ENCODE assay signal across 18 mouse cellular contexts in the genomic region with DNA sequence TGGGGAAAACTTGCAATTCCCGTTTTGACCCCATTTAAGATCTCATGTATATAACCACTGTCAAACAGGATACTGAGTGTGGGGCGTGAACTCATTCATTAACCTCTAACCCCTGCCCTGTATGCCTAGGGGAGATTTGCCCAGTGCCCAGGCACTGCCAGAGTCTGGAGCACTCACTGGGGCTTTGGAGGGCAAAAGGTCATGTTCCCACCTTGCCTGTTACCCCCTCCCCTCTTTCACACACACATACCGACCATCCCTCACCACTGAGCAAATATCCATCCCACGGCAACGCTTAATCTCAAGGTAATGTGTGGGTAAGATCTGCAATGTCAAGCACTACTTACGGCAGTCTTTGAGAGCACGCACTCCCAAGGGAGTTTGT. TPM values are rescaled to one million over a fixed set of nuclear protein-coding genes. Genes with fewer than 3 reads are reported as not detected.
A peak's percentile ranks its signal among the peaks of the same experiment; 100 is the strongest.
DNase-seq lines count a peak whose midpoint lies in the region; ATAC-seq lines count a peak whose summit lies in the region.
"Had no signal": no experiment of that assay in that cellular context is flagged by ENCODE, and none has a peak within 500 bp of the region (broad histone marks: within the 10 kb centered on the region; RNA-seq: fewer than 3 reads in every experiment).

No protein-coding gene starts in this region.

- ATAC-seq in hindbrain, embryonic 15.5 days (ENCODE audit: low FRiP score, low read depth): 0 out of 2 replicates have a peak, but pooled peaks have one; percentile 7
- ATAC-seq in hindbrain, embryonic 12.5 days (ENCODE audit: low FRiP score): no peak
- peak; percentile 21 for ATAC-seq in midbrain, embryonic 13.5 days
- ATAC-seq: inflammation-experienced regulatory T-cells, adult 6 months; liver, postnatal 0 days had no signal

- no peak overlapping the region for H3K27ac ChIP-seq in hindbrain, embryonic 15.5 days (replicated peaks)
- H3K27ac ChIP-seq in hindbrain, embryonic 12.5 days: no peak overlapping the region
- H3K27ac ChIP-seq in embryonic facial prominence, embryonic 10.5 days (replicated peaks): 0 out of 2 replicates have a peak overlapping the region, but pooled peaks have one; percentile 1
- H3K27ac ChIP-seq in midbrain, embryonic 13.5 days: peak overlapping the region; percentile 51
- H3K27ac ChIP-seq: embryonic facial prominence, embryonic 15.5 days; heart, embryonic 13.5 days; limb, embryonic 15.5 days had no signal

- H3K4me2 ChIP-seq in hindbrain, embryonic 15.5 days: no peak overlapping the region
- no peak overlapping the region for H3K4me2 ChIP-seq in hindbrain, embryonic 12.5 days (replicated peaks)
- no peak overlapping the region for H3K4me2 ChIP-seq in midbrain, embryonic 13.5 days (replicated peaks)
- H3K4me2 ChIP-seq: embryonic facial prominence, embryonic 15.5 days; heart, embryonic 13.5 days; limb, embryonic 15.5 days had no signal

- peak; percentile 65 for DNase-seq in embryo, embryonic 10.5 days (ENCODE audit: low spot score)
- DNase-seq in embryonic facial prominence, embryonic 10.5 days (ENCODE audit: low spot score): no peak
- DNase-seq in right cerebral cortex, postnatal 36 days (ENCODE audit: low spot score in 2 of 2): no peak
- DNase-seq in gastrocnemius, postnatal 4 days (ENCODE audit: low spot score in 2 of 2): no peak
- DNase-seq: cerebellum, adult 8-10 months; kidney, adult 2 months; kidney, postnatal 25 days; liver, postnatal 0 days; right cerebral cortex, adult 18-20 months; thymus, postnatal 14 days had no signal

- H3K9me3 ChIP-seq in hindbrain, embryonic 15.5 days: no peaks in the 10 kb centered on the region
- H3K9me3 ChIP-seq in hindbrain, embryonic 12.5 days (replicated peaks): no peaks in the 10 kb centered on the region
- H3K9me3 ChIP-seq in embryonic facial prominence, embryonic 10.5 days: no peaks in the 10 kb centered on the region; the same call in 1 of the 2 replicates
- H3K9me3 ChIP-seq in midbrain, embryonic 13.5 days: no peaks in the 10 kb centered on the region
- H3K9me3 ChIP-seq: embryonic facial prominence, embryonic 15.5 days; heart, embryonic 13.5 days; limb, embryonic 15.5 days had no signal

- H3K36me3 ChIP-seq in hindbrain, embryonic 15.5 days: no peaks in the 10 kb centered on the region
- no peaks in the 10 kb centered on the region for H3K36me3 ChIP-seq in hindbrain, embryonic 12.5 days
- H3K36me3 ChIP-seq in embryonic facial prominence, embryonic 10.5 days (replicated peaks): peaks cover 6% of the 10 kb centered on the region; the same call in 1 of the 2 replicates
- H3K36me3 ChIP-seq in midbrain, embryonic 13.5 days: no peaks in the 10 kb centered on the region
- H3K36me3 ChIP-seq: embryonic facial prominence, embryonic 15.5 days; heart, embryonic 13.5 days; limb, embryonic 15.5 days had no signal

- no peaks in the 10 kb centered on the region for H3K27me3 ChIP-seq in hindbrain, embryonic 15.5 days
- H3K27me3 ChIP-seq in hindbrain, embryonic 12.5 days: no peaks in the 10 kb centered on the region
- 0 out of 2 replicates have a peak, but pooled peaks cover 3% of the 10 kb centered on the region for H3K27me3 ChIP-seq in embryonic facial prominence, embryonic 10.5 days (replicated peaks; ENCODE audit: low read depth, poor library complexity, severe bottlenecking)
- H3K27me3 ChIP-seq in midbrain, embryonic 13.5 days: peaks cover 3% of the 10 kb centered on the region; the same call in 1 of the 2 replicates
- H3K27me3 ChIP-seq: embryonic facial prominence, embryonic 15.5 days; heart, embryonic 13.5 days; limb, embryonic 15.5 days had no signal

- 23% methylated on average over 7 of the region's 7 CpGs for WGBS in hindbrain, embryonic 15.5 days
- 17% methylated on average over 7 of the region's 7 CpGs for WGBS in hindbrain, embryonic 12.5 days
- 22% methylated on average over 7 of the region's 7 CpGs for WGBS in embryonic facial prominence, embryonic 10.5 days
- 9% methylated on average over 7 of the region's 7 CpGs for WGBS in midbrain, embryonic 13.5 days

- H3K9ac ChIP-seq in hindbrain, embryonic 15.5 days: no peak overlapping the region
- H3K9ac ChIP-seq in hindbrain, embryonic 12.5 days: no peak overlapping the region
- H3K9ac ChIP-seq in midbrain, embryonic 13.5 days (replicated peaks): peak overlapping the region; percentile 44; the same call in 1 of the 2 replicates
- H3K9ac ChIP-seq: embryonic facial prominence, embryonic 15.5 days; heart, embryonic 13.5 days; limb, embryonic 15.5 days; liver, postnatal 0 days had no signal

- H3K4me3 ChIP-seq in hindbrain, embryonic 15.5 days: no peak overlapping the region
- no peak overlapping the region for H3K4me3 ChIP-seq in hindbrain, embryonic 12.5 days
- H3K4me3 ChIP-seq in embryonic facial prominence, embryonic 10.5 days: no peak overlapping the region
- H3K4me3 ChIP-seq in midbrain, embryonic 13.5 days (replicated peaks): no peak overlapping the region
- H3K4me3 ChIP-seq: embryonic facial prominence, embryonic 15.5 days; heart, embryonic 13.5 days; limb, embryonic 15.5 days had no signal

- H3K4me1 ChIP-seq in hindbrain, embryonic 15.5 days (replicated peaks): peaks cover 24% of the 10 kb centered on the region
- H3K4me1 ChIP-seq in hindbrain, embryonic 12.5 days: peaks cover 30% of the 10 kb centered on the region
- peaks cover 40% of the 10 kb centered on the region for H3K4me1 ChIP-seq in embryonic facial prominence, embryonic 10.5 days
- peaks cover 34% of the 10 kb centered on the region for H3K4me1 ChIP-seq in midbrain, embryonic 13.5 days (replicated peaks)

RNA-seq across cellular contexts. Expression of gene Fbxl14, which starts 13.2 kb away (rescaled TPM):
- 2.3 and 2.4 TPM in 2 replicates for polyA plus RNA-seq in hindbrain, embryonic 15.5 days (2015; fragmentation: Nextera tagmentation; extraction: Ambion mirVana)
- 3.8 and 4.3 TPM in 2 replicates for polyA plus RNA-seq in hindbrain, embryonic 12.5 days (2016; fragmentation: Nextera tagmentation; extraction: Ambion mirVana)
- 3.4 and 3.6 TPM in 2 replicates for polyA plus RNA-seq in embryonic facial prominence, embryonic 10.5 days (2016; fragmentation: Nextera tagmentation; extraction: Ambion mirVana)
- 3.5 and 4.1 TPM in 2 replicates for polyA plus RNA-seq in midbrain, embryonic 13.5 days (2015; fragmentation: Nextera tagmentation; extraction: Ambion mirVana)
- total RNA-seq in gastrocnemius, postnatal 4 days (2021): 10 to 100 TPM; 18.4 to 19.5 TPM

RNA-seq across cellular contexts. Expression of gene Wnt5b, which starts 51.5 kb away (rescaled TPM):
- polyA plus RNA-seq in hindbrain, embryonic 15.5 days (2015; fragmentation: Nextera tagmentation; extraction: Ambion mirVana): 4.9 and 6.6 TPM in 2 replicates
- polyA plus RNA-seq in hindbrain, embryonic 12.5 days (2016; fragmentation: Nextera tagmentation; extraction: Ambion mirVana): 8.3 and 9.9 TPM in 2 replicates
- 13.2 and 14.2 TPM in 2 replicates for polyA plus RNA-seq in embryonic facial prominence, embryonic 10.5 days (2016; fragmentation: Nextera tagmentation; extraction: Ambion mirVana)
- polyA plus RNA-seq in midbrain, embryonic 13.5 days (2015; fragmentation: Nextera tagmentation; extraction: Ambion mirVana): 2.8 and 3.6 TPM in 2 replicates
- 1 to 10 TPM; 4.4 to 4.9 TPM for total RNA-seq in gastrocnemius, postnatal 4 days (2021)
- total RNA-seq: megakaryocyte-erythroid progenitor cell, adult 5-6 weeks had no signal

Comparison
In these comparisons a context has a peak if more than half of its experiments do, and no peak if none do; other contexts are left out.
1. H3K27ac ChIP-seq: peak in embryonic facial prominence, embryonic 10.5 days (single experiment) and midbrain, embryonic 13.5 days (single experiment); none in hindbrain, embryonic 15.5 days (single experiment) and hindbrain, embryonic 12.5 days (single experiment).